Mouse (Mus musculus): ENCODE results near the gene Rnf215.

DNA sequence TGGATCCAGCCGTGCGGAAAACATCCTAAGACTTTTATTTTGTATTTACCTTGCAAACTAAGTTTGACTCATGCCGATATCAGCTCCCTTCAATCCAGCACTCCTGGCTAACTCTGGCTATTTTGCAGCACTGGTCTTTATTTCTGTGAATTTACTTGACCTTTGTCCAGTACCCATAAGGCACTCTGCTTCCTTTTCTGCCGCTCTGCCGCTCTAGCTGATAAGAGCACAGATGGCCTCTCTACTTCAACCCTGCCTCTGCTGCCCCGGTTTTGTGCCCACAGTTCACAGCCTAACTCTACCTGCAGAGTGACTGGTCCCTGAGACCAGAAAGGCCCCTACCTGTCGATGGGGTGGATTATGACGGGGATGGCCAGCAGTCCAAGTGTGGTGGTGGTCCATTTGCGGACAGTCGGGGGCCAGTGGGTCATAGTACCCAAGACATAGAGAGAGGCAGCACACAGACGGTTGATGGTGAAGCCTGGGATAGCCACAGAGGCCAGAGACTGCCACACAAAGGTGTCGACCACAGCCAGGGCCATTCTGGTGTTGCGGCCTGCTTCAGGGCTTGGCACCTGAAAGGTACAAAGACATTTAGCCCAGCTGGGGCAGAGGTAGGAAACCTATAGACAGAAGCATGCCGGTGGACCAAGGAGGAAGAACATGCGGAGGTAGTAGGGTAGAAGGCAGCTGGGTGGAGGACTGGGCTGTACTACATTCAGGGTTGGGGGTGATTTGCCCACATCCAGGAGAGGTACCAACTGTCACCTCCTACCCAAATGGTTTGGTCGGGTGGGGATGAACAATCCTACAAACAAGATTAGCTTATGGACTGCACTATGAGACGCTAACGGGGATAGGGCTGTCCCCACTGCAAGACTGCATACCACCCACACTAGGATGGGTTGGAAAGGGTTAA lies 41.3 kb upstream of the Rnf215 start:
- TF ChIP-seq POLR2A (IDR thresholded peaks at IDR 0.05; ENCODE audit: low read depth, low read length) (no peak), CTCF (IDR thresholded peaks at IDR 0.05; ENCODE audit: extremely low read depth, insufficient read depth, insufficient read length, insufficient replicate concordance) (no peak)
